Mouse (Mus musculus) intestine, embryonic 16.5 days (tissue): Measurements from ENCODE around the gene Hsd3b7. TPM values are rescaled to one million over a fixed set of nuclear protein-coding genes. Genes with fewer than 3 reads are reported as not detected.
"Not testable (repeated sequence)": the region's sequence is repeated elsewhere in the genome, so short reads cannot be mapped to it uniquely, and the experiment has no call there.

Experiments used
- ATAC-seq: fragments of 200-750 bp; cut with Nextera tagmentation; 2 replicates; pipeline ENCODE4 v1.8.0; 2017; ENCODE audit warnings: moderate TSS enrichment, moderate library complexity
- H3K27ac ChIP-seq: fragments of 300-500 bp; sonication (generic); 2 replicates; pipeline ENCODE4 v1.5.1; 2014; ENCODE audit warnings: mild to moderate bottlenecking, low read length
- H3K27me3 ChIP-seq: fragments of 300-500 bp; sonication (generic); replicated peaks from 2 replicates; pipeline ENCODE4 v1.6.1; 2014; ENCODE audit warnings: low read length, control low read depth, mixed read lengths; ENCODE audit not compliant: control insufficient read depth, insufficient read depth
- H3K36me3 ChIP-seq: fragments of 300-500 bp; sonication (generic); 2 replicates; pipeline ENCODE4 v1.6.1; 2014; ENCODE audit warnings: low read length, control low read depth; ENCODE audit not compliant: control insufficient read depth, insufficient read depth
- H3K4me1 ChIP-seq: fragments of 300-500 bp; sonication (generic); 2 replicates; pipeline ENCODE4 v1.6.1; 2014; ENCODE audit warnings: low read length, control low read depth, mixed read lengths; ENCODE audit not compliant: control insufficient read depth, insufficient read depth
- H3K4me2 ChIP-seq: fragments of 300-500 bp; sonication (generic); 2 replicates; pipeline ENCODE4 v1.6.1; 2014; ENCODE audit warnings: low read depth, low read length, control low read depth
- H3K4me3 ChIP-seq: fragments of 300-500 bp; sonication (generic); 2 replicates; pipeline ENCODE4 v1.5.1; 2014; ENCODE audit warnings: mild to moderate bottlenecking, low read length
- H3K9ac ChIP-seq: fragments of 300-500 bp; sonication (generic); 2 replicates; pipeline ENCODE4 v1.6.1; 2014; ENCODE audit warnings: low read depth, low read length
- H3K9me3 ChIP-seq: fragments of 300-500 bp; sonication (generic); 2 replicates; pipeline ENCODE4 v1.6.1; 2016; ENCODE audit warnings: low read length, control low read depth; ENCODE audit not compliant: control insufficient read depth
- WGBS: fragments of 180-500 bp; shearing (Covaris S2); extraction: QIAGEN DNeasy Blood & Tissue Kit; methylation state at CpG from one replicate; pipeline ENCODE4 v1.1.7; 2014; 5-methylcytosine and 5-hydroxymethylcytosine counted together
- polyA plus RNA-seq: library from polyadenylated mRNA; unstranded; fragments of >200 nt; fragmentation: Nextera tagmentation; extraction: Ambion mirVana; gene quantifications from 2 replicates; pipeline ENCODE4 v1.2.1, GENCODE M21; 2015

Gene Hsd3b7
- polyA plus RNA-seq, 1 experiment from 2014 or later: 37.6 TPM

GRCm38 (mm10) chr7:127822494-127822893 lies 22.1 kb downstream of the Hsd3b7 start:
- 85% methylated on average over 3 of the region's 3 CpGs for WGBS

GRCm38 (mm10) chr7:127823236-127824171 lies 23.1 kb downstream of the Hsd3b7 start:
- H3K27ac ChIP-seq: no peak overlapping the region
- H3K9me3 ChIP-seq: no peaks in the 10 kb centered on the region
- H3K4me2 ChIP-seq: peak overlapping the region; percentile 72
- peak overlapping the region; percentile 60 for H3K4me3 ChIP-seq
- WGBS: 71% methylated on average over 11 of the region's 11 CpGs
- H3K36me3 ChIP-seq: no peaks in the 10 kb centered on the region
- peak; percentile 36; the same call in 1 of the 2 replicates for ATAC-seq
- 0 out of 2 replicates have a peak, but pooled peaks cover 11% of the 10 kb centered on the region for H3K4me1 ChIP-seq
- peak overlapping the region; percentile 74 for H3K9ac ChIP-seq
- no peaks in the 10 kb centered on the region for H3K27me3 ChIP-seq

More at GRCm38 (mm10) chr7:127822494-127822893, 22.1 kb downstream of the Hsd3b7 start:
- H3K27ac ChIP-seq: no peak overlapping the region
- H3K36me3 ChIP-seq: no peaks in the 10 kb centered on the region
- H3K4me1 ChIP-seq: 0 out of 2 replicates have a peak, but pooled peaks cover 11% of the 10 kb centered on the region
- no peaks in the 10 kb centered on the region for H3K9me3 ChIP-seq
- no peak overlapping the region for H3K4me3 ChIP-seq
- no peak for ATAC-seq
- no peaks in the 10 kb centered on the region for H3K27me3 ChIP-seq
- H3K4me2 ChIP-seq: no peak overlapping the region
- no peak overlapping the region for H3K9ac ChIP-seq

- Histone ChIP-seq H3K9ac (peak within 1 kb of the TSS; percentile 74), H3K27me3 (no peaks in the 10 kb centered on the region), H3K4me3 (peak within 1 kb of the TSS; percentile 60), H3K27ac (peak within 1 kb of the TSS; percentile 28; the same call in 1 of the 2 replicates), H3K4me1 (0 out of 2 replicates have a peak, but pooled peaks cover 11% of the 10 kb centered on the region), H3K9me3 (no peaks in the 10 kb centered on the region), H3K36me3 (no peaks in the 10 kb centered on the region), H3K4me2 (peak within 1 kb of the TSS; percentile 72)
- WGBS: 5% methylated on average over 35 of the region's 38 CpGs
- ATAC-seq: peak; percentile 73
Observed at GRCm38 (mm10) chr7:127824176-127824871, 23.9 kb downstream of the Hsd3b7 start, which contains the start of the genes Stx4a and Stx1b. Gene Stx4a, plus strand, starts transcription at chr7:127824294. Gene Stx1b, minus strand, starts transcription at chr7:127824549.

GRCm38 (mm10) chr7:127835550-127835949 lies 35.1 kb downstream of the Hsd3b7 start:
- no peak for ATAC-seq
- H3K9me3 ChIP-seq: no peaks in the 10 kb centered on the region
- H3K4me1 ChIP-seq: no peaks in the 10 kb centered on the region
- no peak overlapping the region for H3K4me3 ChIP-seq
- H3K27ac ChIP-seq: no peak overlapping the region
- no peak overlapping the region for H3K9ac ChIP-seq
- H3K4me2 ChIP-seq: no peak overlapping the region
- WGBS: 84% methylated on average over 2 of the region's 2 CpGs
- no peaks in the 10 kb centered on the region for H3K36me3 ChIP-seq
- H3K27me3 ChIP-seq: no peaks in the 10 kb centered on the region

GRCm38 (mm10) chr7:127837473-127837872 lies 37.1 kb downstream of the Hsd3b7 start:
- Histone ChIP-seq H3K27me3 (no peaks in the 10 kb centered on the region), H3K27ac (no peak overlapping the region), H3K4me1 (0 out of 2 replicates have a peak, but pooled peaks cover 4% of the 10 kb centered on the region), H3K4me3 (no peak overlapping the region), H3K36me3 (no peaks in the 10 kb centered on the region), H3K4me2 (no peak overlapping the region), H3K9ac (no peak overlapping the region), H3K9me3 (no peaks in the 10 kb centered on the region)
- WGBS: 90% methylated on average over 5 of the region's 5 CpGs
- no peak for ATAC-seq

- H3K4me2 ChIP-seq, H3K36me3 ChIP-seq, H3K27ac ChIP-seq, H3K27me3 ChIP-seq, H3K4me3 ChIP-seq, H3K4me1 ChIP-seq, H3K9ac ChIP-seq, H3K9me3 ChIP-seq, ATAC-seq: not testable (repeated sequence)
- WGBS: 76% methylated on average over 4 of the region's 4 CpGs
Observed at GRCm38 (mm10) chr7:127837878-127838277, 37.5 kb downstream of the Hsd3b7 start.

- H3K27me3 ChIP-seq, ATAC-seq, H3K4me2 ChIP-seq, H3K9ac ChIP-seq, H3K36me3 ChIP-seq, H3K27ac ChIP-seq, H3K4me3 ChIP-seq, H3K9me3 ChIP-seq: not testable (repeated sequence)
- H3K4me1 ChIP-seq: peaks cover 10% of the 10 kb centered on the region
- 79% methylated on average over 2 of the region's 2 CpGs for WGBS
Observed at GRCm38 (mm10) chr7:127840031-127840430, 39.6 kb downstream of the Hsd3b7 start.

- no peaks in the 10 kb centered on the region for H3K27me3 ChIP-seq
- peaks cover 2% of the 10 kb centered on the region; the same call in 1 of the 2 replicates for H3K36me3 ChIP-seq
- 3% methylated on average over 15 of the region's 15 CpGs for WGBS
- H3K27ac ChIP-seq: peak overlapping the region; percentile 94
- H3K4me1 ChIP-seq: peaks cover 10% of the 10 kb centered on the region
- peak overlapping the region; percentile 88 for H3K9ac ChIP-seq
- ATAC-seq: peak; percentile 19
- no peaks in the 10 kb centered on the region for H3K9me3 ChIP-seq
- peak overlapping the region; percentile 79 for H3K4me2 ChIP-seq
- peak overlapping the region; percentile 75 for H3K4me3 ChIP-seq
Observed at GRCm38 (mm10) chr7:127840886-127841285, 40.5 kb downstream of the Hsd3b7 start.
